Mouse (Mus musculus) neural tube, embryonic 13.5 days (tissue): ENCODE measurements at regions not wholly inside any gene's neighbourhood (a gene's known extent, or its start where the extent isn't known, plus 50 kb on each side); places are given as distances from the start of the nearest gene placed in this dataset.

Experiments used
- ATAC-seq: fragments of 200-750 bp; cut with Nextera tagmentation; 2 replicates; pipeline ENCODE4 v1.8.0; 2017; ENCODE audit warnings: low read depth, mild to moderate bottlenecking, moderate TSS enrichment, moderate library complexity
- H3K27ac ChIP-seq: fragments of 300-500 bp; sonication (generic); replicated peaks from 2 replicates; pipeline ENCODE4 v1.5.1; 2015; ENCODE audit warnings: moderate library complexity, mild to moderate bottlenecking, inconsistent platforms
- H3K27me3 ChIP-seq: fragments of 300-500 bp; sonication (generic); 2 replicates; pipeline ENCODE4 v1.6.1; 2015; ENCODE audit warnings: mild to moderate bottlenecking, inconsistent platforms
- H3K36me3 ChIP-seq: fragments of 300-500 bp; sonication (generic); 2 replicates; pipeline ENCODE4 v1.6.1; 2015; ENCODE audit warnings: mild to moderate bottlenecking, inconsistent platforms
- H3K4me1 ChIP-seq: fragments of 300-500 bp; sonication (generic); replicated peaks from 2 replicates; pipeline ENCODE4 v1.6.1; 2015; ENCODE audit warnings: inconsistent platforms
- H3K4me2 ChIP-seq: fragments of 300-500 bp; sonication (generic); 2 replicates; pipeline ENCODE4 v1.6.1; 2015; ENCODE audit warnings: inconsistent platforms, mild to moderate bottlenecking, moderate library complexity
- H3K4me3 ChIP-seq: fragments of 300-500 bp; sonication (generic); 2 replicates; pipeline ENCODE4 v1.5.1; 2015; ENCODE audit warnings: mild to moderate bottlenecking, inconsistent platforms
- H3K9ac ChIP-seq: fragments of 300-500 bp; sonication (generic); 2 replicates; pipeline ENCODE4 v1.6.1; 2015; ENCODE audit warnings: moderate library complexity, mild to moderate bottlenecking, inconsistent platforms
- H3K9me3 ChIP-seq: fragments of 300-500 bp; sonication (generic); 2 replicates; pipeline ENCODE4 v1.6.1; 2016; ENCODE audit warnings: inconsistent platforms
- WGBS: fragments of 180-500 bp; shearing (Covaris S2); methylation state at CpG from one replicate; pipeline ENCODE4 v1.1.7; 2015; 5-methylcytosine and 5-hydroxymethylcytosine counted together

DNA sequence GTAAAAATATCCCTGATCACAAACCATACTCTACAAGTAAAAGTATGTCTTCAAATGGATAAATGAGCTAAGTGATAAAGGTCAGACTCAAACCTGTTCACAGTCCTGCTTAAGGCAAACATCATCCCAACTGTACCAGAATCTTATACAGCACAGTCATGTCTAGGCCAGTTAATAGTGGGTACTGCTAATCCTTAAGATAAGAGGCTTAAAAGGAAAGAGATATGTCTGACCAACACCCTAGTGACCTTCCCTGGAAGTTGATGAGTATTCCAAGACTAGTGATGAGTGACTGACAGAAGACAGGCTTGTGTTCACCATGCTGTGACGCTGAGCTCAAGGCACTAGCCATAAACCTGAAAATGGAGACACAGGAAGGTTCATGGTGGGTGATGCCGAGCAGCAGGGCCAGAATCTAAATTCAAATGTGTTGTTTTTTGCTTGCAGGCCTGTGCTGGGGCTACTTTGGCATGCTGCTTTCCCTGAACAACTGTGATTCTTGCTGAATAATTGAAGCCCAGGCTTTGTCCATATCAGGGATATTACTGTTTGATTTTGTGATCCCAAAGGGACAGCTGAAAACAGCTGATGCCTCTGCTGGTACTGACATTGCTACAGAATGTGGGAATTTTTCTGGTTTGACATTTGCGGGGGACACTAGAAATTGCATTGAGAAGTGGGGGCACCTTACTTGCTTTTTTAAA lies 699.9 kb downstream of the 1700064H15Rik start:
- Histone ChIP-seq H3K4me3 (no peak overlapping the region), H3K4me1 (peaks cover 15% of the 10 kb centered on the region), H3K9me3 (no peaks in the 10 kb centered on the region), H3K27ac (peak overlapping the region; percentile 77), H3K4me2 (no peak overlapping the region), H3K27me3 (no peaks in the 10 kb centered on the region), H3K9ac (no peak overlapping the region), H3K36me3 (no peaks in the 10 kb centered on the region)
- 47% methylated on average over 3 of the region's 3 CpGs for WGBS
- peak; percentile 88 for ATAC-seq

GRCm38 (mm10) chr3:18929105-18929492 lies 699.4 kb downstream of the 1700064H15Rik start:
- no peak overlapping the region for H3K4me3 ChIP-seq
- H3K36me3 ChIP-seq: no peaks in the 10 kb centered on the region
- no peak overlapping the region for H3K4me2 ChIP-seq
- no peaks in the 10 kb centered on the region for H3K27me3 ChIP-seq
- ATAC-seq: peak; percentile 87
- 63% methylated on average over 3 of the region's 3 CpGs for WGBS
- peaks cover 15% of the 10 kb centered on the region for H3K4me1 ChIP-seq
- no peak overlapping the region for H3K9ac ChIP-seq
- peak overlapping the region; percentile 77; the same call in 1 of the 2 replicates for H3K27ac ChIP-seq
- no peaks in the 10 kb centered on the region for H3K9me3 ChIP-seq

DNA sequence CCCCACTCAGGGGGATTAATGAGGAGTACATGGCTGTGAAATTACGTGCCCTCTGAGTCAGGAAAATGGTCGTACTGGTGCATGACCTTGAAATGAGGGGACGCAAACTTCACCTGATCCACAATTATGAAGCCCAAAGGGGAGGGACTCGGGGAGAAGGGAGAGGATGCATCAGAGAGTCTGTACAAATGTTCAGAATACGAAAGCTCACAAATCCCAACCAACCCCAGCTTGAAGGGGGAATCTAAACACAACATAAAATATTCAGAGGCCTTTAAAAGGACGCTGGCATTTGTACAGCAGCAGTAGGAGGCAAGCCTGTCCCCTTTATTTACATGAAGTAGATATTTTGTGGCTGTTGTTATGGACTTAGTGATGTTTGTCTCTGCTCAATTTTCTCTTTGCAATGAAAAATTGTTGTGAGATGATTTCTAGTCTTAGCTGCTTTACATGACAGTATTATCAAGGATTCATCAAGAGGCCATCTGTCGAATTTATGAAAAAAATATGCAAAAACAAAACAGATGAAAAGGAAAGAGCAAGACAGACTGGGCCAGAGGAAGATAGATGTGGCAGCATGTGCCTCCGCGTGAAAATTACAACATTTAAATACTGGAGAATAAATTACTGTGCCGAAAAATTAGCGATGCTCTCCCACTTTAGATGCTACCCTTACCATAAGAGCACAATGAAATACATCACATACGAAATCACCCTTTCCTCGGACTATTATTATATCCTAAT lies 695.3 kb downstream of the 1700064H15Rik start:
- Histone ChIP-seq H3K4me2 (no peak overlapping the region), H3K4me1 (peaks cover 24% of the 10 kb centered on the region), H3K4me3 (no peak overlapping the region), H3K9me3 (no peaks in the 10 kb centered on the region), H3K36me3 (no peaks in the 10 kb centered on the region), H3K9ac (no peak overlapping the region), H3K27ac (peak overlapping the region; percentile 33; the same call in 1 of the 2 replicates), H3K27me3 (no peaks in the 10 kb centered on the region)
- 58% methylated on average over 13 of the region's 13 CpGs for WGBS
- no peak; the same call in 1 of the 2 replicates for ATAC-seq

DNA sequence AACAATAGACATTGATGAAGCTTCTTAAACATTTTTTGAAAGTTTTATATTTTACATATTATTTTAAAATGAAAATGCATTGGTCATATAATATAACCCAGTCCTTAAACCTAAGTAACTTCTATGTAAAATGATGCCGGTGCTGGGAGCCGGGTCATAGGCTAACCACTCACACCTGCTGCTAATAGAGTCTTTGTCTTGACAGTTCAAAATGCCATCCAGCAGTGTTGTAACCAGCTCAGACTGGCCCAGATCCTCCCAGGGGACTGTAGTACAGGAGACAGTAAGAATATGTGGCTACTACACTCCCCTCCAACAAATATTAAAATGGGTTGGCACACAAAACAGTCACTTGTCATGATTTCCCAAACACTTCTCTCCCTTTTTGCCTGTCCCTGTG lies 693.6 kb downstream of the 1700064H15Rik start:
- Histone ChIP-seq H3K27ac (no peak overlapping the region), H3K4me1 (peaks cover 15% of the 10 kb centered on the region), H3K36me3 (no peaks in the 10 kb centered on the region), H3K9me3 (no peaks in the 10 kb centered on the region), H3K27me3 (no peaks in the 10 kb centered on the region), H3K4me3 (no peak overlapping the region), H3K9ac (no peak overlapping the region), H3K4me2 (no peak overlapping the region)
- WGBS: 89% methylated on average over 2 of the region's 2 CpGs
- no peak for ATAC-seq

GRCm38 (mm10) chr3:18937333-18938122 lies 690.9 kb downstream of the 1700064H15Rik start:
- no peak overlapping the region; the same call in 1 of the 2 replicates for H3K27ac ChIP-seq
- 56% methylated on average over 20 of the region's 20 CpGs for WGBS

DNA sequence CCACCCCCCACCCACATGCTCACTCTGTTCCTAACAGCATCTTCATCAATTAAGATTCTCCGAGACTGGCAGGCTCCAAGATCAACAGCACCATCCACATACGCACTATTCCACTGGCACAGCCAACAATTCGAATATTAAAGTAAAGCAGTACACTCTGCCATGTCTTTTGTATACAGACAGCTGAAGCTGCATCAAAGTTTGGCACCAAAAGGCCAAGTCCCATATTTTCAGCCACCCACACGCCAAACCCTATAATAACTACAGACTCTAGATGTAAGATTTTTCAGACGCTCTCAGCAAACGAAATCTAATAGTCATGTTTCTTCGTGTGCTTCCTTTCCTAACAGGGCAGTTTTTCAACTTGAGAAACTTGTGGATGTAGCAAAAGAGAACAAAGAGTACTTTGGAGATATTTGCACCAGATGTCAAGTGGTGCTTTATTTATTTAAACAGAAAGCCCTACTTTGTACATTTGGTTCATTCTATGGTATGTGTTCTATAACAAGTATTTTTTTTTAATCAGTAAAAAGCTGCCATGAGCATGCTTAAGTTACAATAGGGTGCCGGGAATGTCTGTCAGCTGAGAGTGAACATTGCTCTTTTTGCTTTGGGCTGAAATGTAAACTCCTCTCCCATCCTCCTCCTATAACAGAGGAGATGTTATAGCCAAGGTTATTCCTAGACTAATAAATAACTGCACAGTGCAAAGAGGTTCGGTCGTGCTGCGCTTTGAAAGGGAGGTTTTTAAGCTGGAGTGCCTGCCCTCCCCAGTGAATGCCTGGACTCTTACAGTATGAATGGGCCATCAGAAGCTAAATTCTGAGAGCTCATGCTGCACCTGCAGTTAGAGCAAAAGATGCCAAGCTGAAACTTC lies 686.9 kb downstream of the 1700064H15Rik start:
- ATAC-seq: no peak
- no peak overlapping the region for H3K4me2 ChIP-seq
- no peaks in the 10 kb centered on the region for H3K27me3 ChIP-seq
- 76% methylated on average over 11 of the region's 11 CpGs for WGBS
- no peak overlapping the region for H3K9ac ChIP-seq
- no peaks in the 10 kb centered on the region for H3K9me3 ChIP-seq
- H3K4me3 ChIP-seq: no peak overlapping the region
- no peaks in the 10 kb centered on the region for H3K36me3 ChIP-seq
- peaks cover 10% of the 10 kb centered on the region for H3K4me1 ChIP-seq
- no peak overlapping the region for H3K27ac ChIP-seq

More at GRCm38 (mm10) chr3:18937333-18938122, 690.9 kb downstream of the 1700064H15Rik start:
- Histone ChIP-seq H3K4me3 (no peak overlapping the region; the same call in 1 of the 2 replicates), H3K27me3 (no peaks in the 10 kb centered on the region), H3K9ac (peak overlapping the region; percentile 31; the same call in 1 of the 2 replicates), H3K36me3 (no peaks in the 10 kb centered on the region), H3K4me2 (peak overlapping the region; percentile 34), H3K9me3 (no peaks in the 10 kb centered on the region), H3K4me1 (peaks cover 14% of the 10 kb centered on the region)
- peak; percentile 57; the same call in 1 of the 2 replicates for ATAC-seq

GRCm38 (mm10) chr3:18960341-18960740 lies 668.1 kb downstream of the 1700064H15Rik start:
- WGBS: 90% methylated on average over 1 of the region's 1 CpGs
- Histone ChIP-seq H3K4me3 (no peak overlapping the region), H3K9me3 (no peaks in the 10 kb centered on the region), H3K36me3 (no peaks in the 10 kb centered on the region), H3K27me3 (no peaks in the 10 kb centered on the region), H3K9ac (no peak overlapping the region), H3K4me1 (no peaks in the 10 kb centered on the region), H3K27ac (no peak overlapping the region), H3K4me2 (no peak overlapping the region)
- no peak for ATAC-seq

- H3K27me3 ChIP-seq: no peaks in the 10 kb centered on the region
- no peaks in the 10 kb centered on the region for H3K36me3 ChIP-seq
- no peak overlapping the region for H3K4me3 ChIP-seq
- H3K4me1 ChIP-seq: no peaks in the 10 kb centered on the region
- WGBS: 86% methylated on average over 3 of the region's 3 CpGs
- H3K9ac ChIP-seq: no peak overlapping the region
- no peak overlapping the region for H3K27ac ChIP-seq
- H3K9me3 ChIP-seq: no peaks in the 10 kb centered on the region
- ATAC-seq: no peak
- H3K4me2 ChIP-seq: no peak overlapping the region
Observed at GRCm38 (mm10) chr3:18988662-18989061, 639.8 kb downstream of the 1700064H15Rik start.

- H3K27me3 ChIP-seq: no peaks in the 10 kb centered on the region
- no peaks in the 10 kb centered on the region for H3K4me1 ChIP-seq
- H3K4me2 ChIP-seq: no peak overlapping the region
- H3K36me3 ChIP-seq: no peaks in the 10 kb centered on the region
- H3K9me3 ChIP-seq: no peaks in the 10 kb centered on the region
- ATAC-seq: no peak
- no peak overlapping the region for H3K27ac ChIP-seq
- no peak overlapping the region for H3K4me3 ChIP-seq
- 57% methylated on average over 13 of the region's 13 CpGs for WGBS
- H3K9ac ChIP-seq: no peak overlapping the region
Observed at GRCm38 (mm10) chr3:18989577-18990240, 638.8 kb downstream of the 1700064H15Rik start.

DNA sequence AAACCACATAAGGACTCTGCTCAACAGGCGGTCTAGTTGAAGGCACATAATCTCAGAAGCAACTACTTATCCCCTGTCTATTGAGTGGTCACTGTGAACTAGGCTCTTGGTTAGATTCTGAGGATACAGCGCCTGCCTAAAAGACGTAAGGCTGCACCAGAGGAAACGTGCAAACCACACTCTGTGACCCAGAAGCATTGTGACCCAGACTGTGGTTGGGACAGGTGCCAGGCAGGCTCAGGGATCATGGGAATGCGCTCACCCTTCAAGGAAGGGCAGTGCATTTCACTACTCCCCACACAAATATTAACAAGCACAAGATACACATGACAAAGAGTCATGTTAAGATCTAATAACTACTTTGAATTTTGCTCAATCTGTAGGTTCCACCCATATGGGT lies 628.3 kb downstream of the 1700064H15Rik start:
- WGBS: 86% methylated on average over 5 of the region's 5 CpGs
- Histone ChIP-seq H3K27me3 (no peaks in the 10 kb centered on the region), H3K36me3 (no peaks in the 10 kb centered on the region), H3K27ac (no peak overlapping the region), H3K9me3 (no peaks in the 10 kb centered on the region), H3K4me3 (no peak overlapping the region), H3K4me2 (no peak overlapping the region), H3K9ac (no peak overlapping the region), H3K4me1 (no peaks in the 10 kb centered on the region)
- no peak for ATAC-seq

GRCm38 (mm10) chr3:19002056-19002455 lies 626.4 kb downstream of the 1700064H15Rik start:
- no peaks in the 10 kb centered on the region for H3K4me1 ChIP-seq
- no peak for ATAC-seq

More at GRCm38 (mm10) chr3:19002056-19002455, 626.4 kb downstream of the 1700064H15Rik start:
- Histone ChIP-seq H3K36me3 (no peaks in the 10 kb centered on the region), H3K9me3 (no peaks in the 10 kb centered on the region), H3K27me3 (no peaks in the 10 kb centered on the region), H3K4me3 (no peak overlapping the region), H3K9ac (no peak overlapping the region), H3K27ac (no peak overlapping the region), H3K4me2 (no peak overlapping the region)
- 48% methylated on average over 7 of the region's 7 CpGs for WGBS
